Mouse (Mus musculus) liver, embryonic 13.5 days (tissue): Measurements from ENCODE around the gene Dytn. TPM values are rescaled to one million over a fixed set of nuclear protein-coding genes. Genes with fewer than 3 reads are reported as not detected.
A peak's percentile ranks its signal among the peaks of the same experiment; 100 is the strongest.

Source experiments
- ATAC-seq: fragments of 200-750 bp; cut with Nextera tagmentation; 2 replicates; pipeline ENCODE4 v1.8.0; 2017; ENCODE audit warnings: low read depth, mild to moderate bottlenecking, moderate number of reproducible peaks, moderate library complexity
- DNase-seq: peaks from one replicate; pipeline ENCODE4 v3.0.0; 2022
- H3K27ac ChIP-seq: fragments of 300-500 bp; sonication (generic); 2 replicates; pipeline ENCODE4 v1.5.1; 2015; ENCODE audit warnings: moderate library complexity, mild to moderate bottlenecking, inconsistent platforms
- H3K27me3 ChIP-seq: fragments of 300-500 bp; sonication (generic); 2 replicates; pipeline ENCODE4 v1.6.1; 2015; ENCODE audit warnings: mild to moderate bottlenecking, inconsistent platforms
- H3K36me3 ChIP-seq: fragments of 300-500 bp; sonication (generic); 2 replicates; pipeline ENCODE4 v1.6.1; 2015; ENCODE audit warnings: mild to moderate bottlenecking, inconsistent platforms
- H3K4me1 ChIP-seq: fragments of 300-500 bp; sonication (generic); replicated peaks from 2 replicates; pipeline ENCODE4 v1.6.1; 2015; ENCODE audit warnings: inconsistent platforms
- H3K4me2 ChIP-seq: fragments of 300-500 bp; sonication (generic); 2 replicates; pipeline ENCODE4 v1.6.1; 2015; ENCODE audit warnings: inconsistent platforms, mild to moderate bottlenecking, moderate library complexity
- H3K4me3 ChIP-seq: fragments of 300-500 bp; sonication (generic); replicated peaks from 2 replicates; pipeline ENCODE4 v1.5.1; 2015; ENCODE audit warnings: mild to moderate bottlenecking, inconsistent platforms
- H3K9ac ChIP-seq: fragments of 300-500 bp; sonication (generic); 2 replicates; pipeline ENCODE4 v1.6.1; 2015; ENCODE audit warnings: mild to moderate bottlenecking, inconsistent platforms
- H3K9me3 ChIP-seq: fragments of 300-500 bp; sonication (generic); replicated peaks from 2 replicates; pipeline ENCODE4 v1.6.1; 2016; ENCODE audit warnings: inconsistent platforms
- WGBS: fragments of 180-500 bp; shearing (Covaris S2); methylation state at CpG from one replicate; pipeline ENCODE4 v1.1.7; 2015; ENCODE audit not compliant: insufficient replicate concordance; 5-methylcytosine and 5-hydroxymethylcytosine counted together
- polyA plus RNA-seq: library from polyadenylated mRNA; unstranded; fragments of >200 nt; fragmentation: Nextera tagmentation; extraction: Ambion mirVana; gene quantifications from 2 replicates; pipeline ENCODE4 v1.2.1, GENCODE M21; 2015

The Dytn gene
- not detected in 2 replicates for polyA plus RNA-seq

- H3K9ac ChIP-seq = no peak within 1 kb of the TSS
- no peaks in the 10 kb centered on the region for H3K9me3 ChIP-seq
- H3K4me3 ChIP-seq = no peak within 1 kb of the TSS
- DNase-seq (no peak), ATAC-seq (no peak)
- WGBS = 62% methylated on average over 4 of the region's 4 CpGs
- no peaks in the 10 kb centered on the region for H3K27me3 ChIP-seq
- no peak within 1 kb of the TSS for H3K27ac ChIP-seq
- no peaks in the 10 kb centered on the region for H3K36me3 ChIP-seq
- H3K4me2 ChIP-seq = no peak within 1 kb of the TSS
- no peaks in the 10 kb centered on the region for H3K4me1 ChIP-seq
Observed at GRCm38 (mm10) chr1:63686827-63687226, at the start of gene Dytn. TSS of gene Dytn (minus strand) at chr1:63686927.

DNA sequence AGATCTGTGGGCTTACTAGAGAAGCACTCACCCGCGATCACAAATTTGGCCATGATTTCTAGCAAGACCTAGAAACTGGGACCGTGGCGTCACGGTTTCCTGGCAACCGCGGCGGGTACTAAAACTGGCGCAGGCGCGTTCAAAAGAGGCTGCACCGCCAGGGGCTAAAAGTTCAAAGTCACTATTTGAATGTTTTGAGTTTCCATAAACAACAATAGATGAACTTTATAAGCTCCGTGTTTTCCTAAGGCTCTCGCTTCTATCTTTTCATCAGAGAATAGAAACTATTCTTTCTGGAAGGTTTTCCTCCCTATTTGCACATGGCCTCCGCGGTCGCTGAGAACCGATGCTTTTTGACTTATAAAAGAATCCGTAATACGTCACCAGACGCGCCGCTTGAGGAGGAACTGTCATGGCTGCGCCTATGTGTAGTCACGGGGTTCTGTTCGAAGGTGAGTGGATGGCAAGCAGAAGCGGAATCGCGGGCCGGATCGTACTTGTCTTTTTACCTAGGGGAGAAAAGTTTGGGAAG is 43.6 kb upstream of the Dytn start, which contains the start of the genes Mdh1b and Fastkd2:
TSS of gene Mdh1b (minus strand) at position 79 of the 532 bp plus-strand sequence.
TSS of gene Fastkd2 (plus strand) at position 375 of the 532 bp plus-strand sequence.
- Histone ChIP-seq H3K27ac (no peak within 1 kb of the TSS), H3K9me3 (no peaks in the 10 kb centered on the region), H3K4me2 (peak within 1 kb of the TSS; percentile 73), H3K27me3 (no peaks in the 10 kb centered on the region), H3K4me1 (peaks cover 22% of the 10 kb centered on the region), H3K9ac (peak within 1 kb of the TSS; percentile 70), H3K36me3 (no peaks in the 10 kb centered on the region), H3K4me3 (peak within 1 kb of the TSS; percentile 77)
- peak; percentile 68 for DNase-seq
- ATAC-seq = peak; percentile 91
- WGBS = under 1% methylated on average over 31 of the region's 31 CpGs

GRCm38 (mm10) chr1:63729796-63730195 is 43.1 kb upstream of the Dytn start:
- ATAC-seq (no peak), DNase-seq (no peak)
- Histone ChIP-seq H3K27ac (no peak overlapping the region), H3K9ac (no peak overlapping the region), H3K4me3 (peak overlapping the region; percentile 77), H3K9me3 (no peaks in the 10 kb centered on the region), H3K4me1 (peaks cover 22% of the 10 kb centered on the region), H3K36me3 (no peaks in the 10 kb centered on the region), H3K27me3 (no peaks in the 10 kb centered on the region), H3K4me2 (peak overlapping the region; percentile 73)
- WGBS = 55% methylated on average over 8 of the region's 8 CpGs

- no peaks in the 10 kb centered on the region for H3K36me3 ChIP-seq
- H3K9me3 ChIP-seq = no peaks in the 10 kb centered on the region
- no peak for DNase-seq
- WGBS = 69% methylated on average over 7 of the region's 7 CpGs
- H3K9ac ChIP-seq = no peak overlapping the region
- no peaks in the 10 kb centered on the region for H3K4me1 ChIP-seq
- no peak overlapping the region for H3K27ac ChIP-seq
- H3K27me3 ChIP-seq = no peaks in the 10 kb centered on the region
- ATAC-seq = no peak
- no peak overlapping the region for H3K4me2 ChIP-seq
- H3K4me3 ChIP-seq = no peak overlapping the region
Observed at GRCm38 (mm10) chr1:63720161-63720560, 33.4 kb upstream of the Dytn start.

- no peaks in the 10 kb centered on the region for H3K27me3 ChIP-seq
- H3K9ac ChIP-seq = no peak overlapping the region
- H3K4me2 ChIP-seq = no peak overlapping the region
- H3K4me3 ChIP-seq = no peak overlapping the region
- no peak for DNase-seq
- H3K36me3 ChIP-seq = no peaks in the 10 kb centered on the region
- no peaks in the 10 kb centered on the region for H3K9me3 ChIP-seq
- no peak for ATAC-seq
- no peaks in the 10 kb centered on the region for H3K4me1 ChIP-seq
- H3K27ac ChIP-seq = no peak overlapping the region
- 44% methylated on average over 3 of the region's 3 CpGs for WGBS
Observed at GRCm38 (mm10) chr1:63708876-63709275, 22.1 kb upstream of the Dytn start.

GRCm38 (mm10) chr1:63705733-63706132 is 19.0 kb upstream of the Dytn start:
- no peak for DNase-seq
- WGBS = 63% methylated on average over 5 of the region's 5 CpGs
- no peaks in the 10 kb centered on the region for H3K4me1 ChIP-seq
- no peak overlapping the region for H3K4me2 ChIP-seq
- H3K27ac ChIP-seq = no peak overlapping the region
- H3K36me3 ChIP-seq = no peaks in the 10 kb centered on the region
- no peaks in the 10 kb centered on the region for H3K9me3 ChIP-seq
- ATAC-seq = peak; percentile 67
- H3K27me3 ChIP-seq = no peaks in the 10 kb centered on the region
- no peak overlapping the region for H3K9ac ChIP-seq
- no peak overlapping the region for H3K4me3 ChIP-seq

DNA sequence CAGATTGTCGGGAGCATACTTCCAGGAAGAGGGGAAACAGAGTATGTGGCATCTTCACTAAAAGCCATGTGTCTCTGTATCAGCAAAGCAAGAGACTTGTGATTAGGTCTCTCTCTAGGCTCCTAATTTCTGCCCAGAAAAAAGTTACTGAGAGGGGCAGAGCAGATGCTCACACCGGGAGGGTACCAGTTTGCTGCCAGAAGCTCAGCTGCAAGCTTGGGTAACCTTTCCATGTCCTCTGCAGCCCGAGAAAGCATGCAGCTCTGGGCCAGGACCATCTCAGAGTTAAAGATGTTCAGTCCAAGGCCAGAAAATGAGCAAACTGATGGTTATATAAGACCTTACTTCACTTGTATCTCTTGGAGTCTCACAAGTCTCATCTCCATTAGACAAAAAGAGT is 10.1 kb upstream of the Dytn start:
- no peak for DNase-seq
- H3K9me3 ChIP-seq = no peaks in the 10 kb centered on the region
- 48% methylated on average over 3 of the region's 3 CpGs for WGBS
- no peak overlapping the region for H3K9ac ChIP-seq
- no peak overlapping the region for H3K4me2 ChIP-seq
- no peaks in the 10 kb centered on the region for H3K4me1 ChIP-seq
- no peak overlapping the region for H3K27ac ChIP-seq
- no peaks in the 10 kb centered on the region for H3K36me3 ChIP-seq
- no peak overlapping the region for H3K4me3 ChIP-seq
- no peak for ATAC-seq
- no peaks in the 10 kb centered on the region for H3K27me3 ChIP-seq

- Histone ChIP-seq H3K27me3 (no peaks in the 10 kb centered on the region), H3K4me3 (no peak overlapping the region), H3K4me1 (no peaks in the 10 kb centered on the region), H3K9me3 (no peaks in the 10 kb centered on the region), H3K27ac (no peak overlapping the region), H3K36me3 (no peaks in the 10 kb centered on the region), H3K4me2 (no peak overlapping the region), H3K9ac (no peak overlapping the region)
- ATAC-seq = no peak
- 69% methylated on average over 3 of the region's 3 CpGs for WGBS
- no peak for DNase-seq
Observed at GRCm38 (mm10) chr1:63675975-63676374, 10.8 kb downstream of the Dytn start.

GRCm38 (mm10) chr1:63668852-63669160 is 17.9 kb downstream of the Dytn start:
- H3K9ac ChIP-seq = no peak overlapping the region
- no peaks in the 10 kb centered on the region for H3K36me3 ChIP-seq
- no peak for ATAC-seq
- H3K4me2 ChIP-seq = no peak overlapping the region
- 11% methylated on average over 3 of the region's 3 CpGs for WGBS
- H3K9me3 ChIP-seq = no peaks in the 10 kb centered on the region
- no peaks in the 10 kb centered on the region for H3K4me1 ChIP-seq
- H3K4me3 ChIP-seq = no peak overlapping the region
- DNase-seq = no peak
- no peaks in the 10 kb centered on the region for H3K27me3 ChIP-seq
- no peak overlapping the region for H3K27ac ChIP-seq

DNA sequence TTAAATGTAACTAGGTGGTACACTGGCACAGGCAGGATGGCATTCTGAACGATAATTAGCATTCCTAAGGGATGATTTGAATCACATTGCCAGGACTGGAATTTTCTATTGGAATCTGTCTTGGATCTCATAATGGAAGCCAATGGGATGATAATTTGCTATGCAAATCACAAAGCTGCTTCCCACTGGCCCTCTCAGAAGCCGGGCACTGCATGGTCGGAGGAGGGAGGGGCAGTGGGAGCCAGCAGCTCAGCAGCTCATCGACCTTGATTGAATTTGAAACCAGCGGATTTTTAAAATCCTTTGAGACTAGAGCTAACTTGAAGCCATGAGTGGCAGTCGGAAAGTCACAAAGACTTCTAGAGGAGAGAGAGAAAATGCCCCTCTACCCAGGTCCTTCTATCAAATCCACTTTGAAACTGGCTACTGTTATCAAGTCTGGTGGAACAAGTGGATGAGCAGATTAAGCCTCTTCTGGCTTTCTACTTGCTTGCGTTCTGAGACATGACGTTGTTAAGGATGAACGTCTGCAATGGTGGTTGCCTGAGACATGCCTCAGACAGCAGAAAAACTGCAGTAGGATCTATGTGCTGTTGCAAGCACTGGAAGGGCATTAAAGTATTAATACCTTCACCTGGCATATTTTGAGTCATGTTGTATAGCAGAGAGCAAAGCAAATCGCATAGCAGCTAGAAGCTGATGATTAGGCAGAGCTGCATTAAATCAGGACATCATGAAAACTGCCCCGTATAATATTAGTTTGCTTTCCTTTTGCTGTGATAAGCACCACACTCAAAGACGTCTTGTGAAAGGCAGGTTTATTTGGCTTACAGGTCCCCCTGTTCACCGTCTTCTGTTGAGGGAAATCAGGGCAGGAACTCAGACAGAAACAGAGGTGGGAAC is 18.5 kb downstream of the Dytn start:
- Histone ChIP-seq H3K9me3 (no peaks in the 10 kb centered on the region), H3K4me2 (no peak overlapping the region), H3K27me3 (no peaks in the 10 kb centered on the region), H3K4me3 (no peak overlapping the region), H3K9ac (no peak overlapping the region), H3K36me3 (no peaks in the 10 kb centered on the region), H3K27ac (no peak overlapping the region), H3K4me1 (no peaks in the 10 kb centered on the region)
- WGBS = 24% methylated on average over 13 of the region's 13 CpGs
- no peak for DNase-seq
- no peak for ATAC-seq

GRCm38 (mm10) chr1:63667201-63667948 is 19.4 kb downstream of the Dytn start:
- H3K4me3 ChIP-seq = no peak overlapping the region
- no peak overlapping the region for H3K9ac ChIP-seq
- no peak for DNase-seq
- H3K36me3 ChIP-seq = no peaks in the 10 kb centered on the region
- no peaks in the 10 kb centered on the region for H3K4me1 ChIP-seq
- WGBS = 40% methylated on average over 9 of the region's 9 CpGs
- H3K9me3 ChIP-seq = no peaks in the 10 kb centered on the region
- no peaks in the 10 kb centered on the region for H3K27me3 ChIP-seq
- H3K27ac ChIP-seq = no peak overlapping the region
- ATAC-seq = no peak
- no peak overlapping the region for H3K4me2 ChIP-seq
